Mouse (Mus musculus) hindbrain, embryonic 15.5 days (tissue): Measurements from ENCODE around the gene Pdzd2. TPM values are rescaled to one million over a fixed set of nuclear protein-coding genes. Genes with fewer than 3 reads are reported as not detected.

Experiments used
- ATAC-seq: fragments of 200-750 bp; cut with Nextera tagmentation; 2 replicates; pipeline ENCODE4 v1.8.0; 2017; ENCODE audit warnings: low read depth, moderate number of reproducible peaks, moderate TSS enrichment; ENCODE audit not compliant: low FRiP score
- H3K27ac ChIP-seq: fragments of 300-500 bp; sonication (generic); replicated peaks from 2 replicates; pipeline ENCODE4 v1.5.1; 2015; ENCODE audit warnings: mild to moderate bottlenecking, inconsistent platforms
- H3K27me3 ChIP-seq: fragments of 300-500 bp; sonication (generic); 2 replicates; pipeline ENCODE4 v1.6.1; 2015; ENCODE audit warnings: control low read depth, inconsistent platforms
- H3K36me3 ChIP-seq: fragments of 300-500 bp; sonication (generic); 2 replicates; pipeline ENCODE4 v1.6.1; 2015; ENCODE audit warnings: control low read depth, inconsistent platforms
- H3K4me1 ChIP-seq: fragments of 300-500 bp; sonication (generic); replicated peaks from 2 replicates; pipeline ENCODE4 v1.6.1; 2015; ENCODE audit warnings: control low read depth, inconsistent platforms
- H3K4me2 ChIP-seq: fragments of 300-500 bp; sonication (generic); 2 replicates; pipeline ENCODE4 v1.6.1; 2015; ENCODE audit warnings: moderate library complexity, mild to moderate bottlenecking, inconsistent platforms
- H3K4me3 ChIP-seq: fragments of 300-500 bp; sonication (generic); 2 replicates; pipeline ENCODE4 v1.5.1; 2015; ENCODE audit warnings: mild to moderate bottlenecking, inconsistent platforms
- H3K9ac ChIP-seq: fragments of 300-500 bp; sonication (generic); 2 replicates; pipeline ENCODE4 v1.6.1; 2015; ENCODE audit warnings: inconsistent platforms
- H3K9me3 ChIP-seq: fragments of 300-500 bp; sonication (generic); 2 replicates; pipeline ENCODE4 v1.6.1; 2016; ENCODE audit warnings: control low read depth, inconsistent platforms
- WGBS: fragments of 180-500 bp; shearing (Covaris S2); methylation state at CpG from one replicate; pipeline ENCODE4 v1.1.7; 2015; 5-methylcytosine and 5-hydroxymethylcytosine counted together
- polyA plus RNA-seq: library from polyadenylated mRNA; unstranded; fragments of >200 nt; fragmentation: Nextera tagmentation; extraction: Ambion mirVana; gene quantifications from 2 replicates; pipeline ENCODE4 v1.2.1, GENCODE M21; 2015

Pdzd2 gene
- polyA plus RNA-seq, 1 experiment from 2014 or later = 16.9 TPM

DNA sequence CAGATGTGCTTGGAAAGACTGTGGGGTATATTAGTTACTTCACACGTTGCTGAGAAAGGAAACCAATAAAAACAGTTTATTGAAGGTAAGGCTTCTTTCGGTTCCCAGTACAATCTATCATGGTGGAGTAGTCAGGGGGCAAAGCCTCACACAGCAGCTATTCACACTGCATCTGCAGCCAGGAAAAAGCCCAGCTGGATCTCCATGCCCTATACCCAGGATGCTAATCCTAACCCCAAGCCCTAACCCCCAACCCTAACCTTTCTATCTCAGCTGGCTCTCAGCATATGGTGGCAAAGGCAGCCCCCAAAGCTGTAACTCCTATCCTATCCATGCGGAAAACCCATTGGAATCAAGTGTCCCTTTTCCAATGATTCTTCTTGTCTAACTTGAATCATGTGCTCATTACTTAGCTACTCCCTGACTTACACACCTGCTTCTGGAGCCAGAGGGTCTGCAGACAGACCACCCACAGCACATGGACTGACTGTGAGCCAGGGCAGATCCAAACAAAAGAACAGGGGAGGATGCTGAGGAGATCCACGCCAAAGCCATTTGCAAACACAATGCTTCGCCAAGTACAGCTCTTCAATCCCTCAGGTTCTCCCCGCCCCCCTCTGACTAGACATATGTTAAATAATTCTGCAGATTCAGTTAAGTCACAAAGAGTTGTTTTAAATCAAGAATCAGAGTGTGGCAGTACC lies 83.6 kb downstream of the Pdzd2 start:
- no peak overlapping the region for H3K27ac ChIP-seq
- no peak overlapping the region for H3K4me2 ChIP-seq
- no peak for ATAC-seq
- H3K36me3 ChIP-seq = no peaks in the 10 kb centered on the region
- H3K27me3 ChIP-seq = no peaks in the 10 kb centered on the region
- no peak overlapping the region for H3K9ac ChIP-seq
- 80% methylated on average over 6 of the region's 6 CpGs for WGBS
- no peak overlapping the region for H3K4me3 ChIP-seq
- H3K4me1 ChIP-seq = no peaks in the 10 kb centered on the region
- H3K9me3 ChIP-seq = no peaks in the 10 kb centered on the region

DNA sequence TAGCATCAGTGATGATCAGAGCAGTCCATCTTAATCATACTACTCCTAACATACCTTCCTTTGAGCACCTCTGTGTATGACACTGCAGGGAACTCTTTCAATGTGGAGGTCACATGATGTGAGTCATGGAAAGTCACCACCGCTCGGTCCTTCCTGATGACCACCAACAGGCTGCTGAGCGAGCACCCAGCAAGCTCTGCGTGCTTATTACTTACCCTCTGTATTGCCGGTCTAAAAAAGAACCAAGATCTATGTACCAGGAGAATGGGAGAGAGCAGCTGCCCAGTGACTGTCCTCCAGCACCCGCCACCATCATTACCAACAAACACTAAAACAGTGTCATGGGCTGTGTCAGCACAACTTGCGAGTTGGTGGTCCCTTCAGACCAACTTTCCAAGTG lies 84.4 kb downstream of the Pdzd2 start:
- H3K27ac ChIP-seq = no peak overlapping the region
- no peak overlapping the region for H3K4me3 ChIP-seq
- no peaks in the 10 kb centered on the region for H3K36me3 ChIP-seq
- no peaks in the 10 kb centered on the region for H3K9me3 ChIP-seq
- no peaks in the 10 kb centered on the region for H3K4me1 ChIP-seq
- no peak overlapping the region for H3K9ac ChIP-seq
- WGBS = 97% methylated on average over 7 of the region's 7 CpGs
- H3K27me3 ChIP-seq = no peaks in the 10 kb centered on the region
- ATAC-seq = no peak
- no peak overlapping the region for H3K4me2 ChIP-seq

DNA sequence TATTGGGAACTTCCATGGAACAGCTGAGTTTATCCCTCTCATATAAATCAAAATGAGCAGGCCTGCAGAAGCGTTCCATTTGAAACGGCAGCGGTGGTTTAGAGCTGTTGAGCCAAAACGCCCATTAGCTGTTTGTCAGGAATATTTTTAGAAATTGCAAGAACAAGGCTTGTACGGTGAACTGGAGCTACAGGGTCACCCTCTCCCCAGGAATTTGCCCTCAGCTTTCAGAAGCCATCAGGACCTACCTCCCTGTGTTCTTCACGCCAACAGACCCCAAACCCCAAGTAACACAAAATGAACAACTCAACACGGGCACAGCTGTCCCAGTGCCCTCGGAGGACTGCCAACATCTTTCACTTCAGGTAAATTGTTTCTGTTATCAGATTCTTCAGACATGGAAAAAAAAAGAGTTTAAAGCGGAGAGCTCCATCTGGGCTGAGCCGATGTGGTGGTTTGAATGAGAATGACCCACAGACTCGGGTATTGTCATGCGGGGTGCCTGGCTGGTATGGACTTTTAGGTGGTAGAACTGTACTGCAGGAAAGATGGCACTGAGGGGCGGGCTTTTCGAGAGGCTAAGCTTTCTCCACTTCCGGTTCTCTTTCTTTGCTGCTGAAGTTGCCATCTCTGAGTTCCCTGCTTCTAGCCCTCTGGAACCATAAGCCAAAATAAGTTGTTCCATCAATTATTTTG lies 87.2 kb downstream of the Pdzd2 start:
- Histone ChIP-seq H3K36me3 (no peaks in the 10 kb centered on the region), H3K9ac (no peak overlapping the region), H3K4me1 (no peaks in the 10 kb centered on the region), H3K27ac (no peak overlapping the region), H3K9me3 (no peaks in the 10 kb centered on the region), H3K4me3 (no peak overlapping the region), H3K4me2 (no peak overlapping the region), H3K27me3 (no peaks in the 10 kb centered on the region)
- ATAC-seq = no peak
- 65% methylated on average over 15 of the region's 15 CpGs for WGBS

DNA sequence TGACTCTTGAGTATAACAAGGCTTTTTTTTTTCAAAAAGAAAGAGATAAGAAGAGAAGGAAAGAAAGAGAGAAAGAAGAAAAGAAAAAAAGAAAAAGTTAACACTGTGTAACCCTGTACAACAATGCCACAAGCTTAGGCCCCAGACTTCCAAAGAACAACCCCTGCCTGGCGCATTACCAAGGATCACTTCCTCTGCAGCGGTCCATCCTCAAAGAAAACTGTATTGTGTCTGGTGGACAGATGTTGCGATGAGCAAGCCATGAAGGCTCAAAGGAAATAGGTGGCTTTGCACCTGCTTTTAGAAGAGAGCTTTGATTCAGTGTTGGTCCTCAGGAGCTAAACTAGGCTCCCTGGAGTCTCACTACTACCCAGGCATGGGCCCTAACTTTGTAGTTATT lies 89.5 kb downstream of the Pdzd2 start:
- Histone ChIP-seq H3K27me3 (no peaks in the 10 kb centered on the region), H3K4me3 (no peak overlapping the region), H3K4me1 (no peaks in the 10 kb centered on the region), H3K4me2 (no peak overlapping the region), H3K27ac (no peak overlapping the region), H3K36me3 (no peaks in the 10 kb centered on the region), H3K9ac (no peak overlapping the region), H3K9me3 (no peaks in the 10 kb centered on the region)
- no peak for ATAC-seq
- WGBS = 90% methylated on average over 3 of the region's 3 CpGs

- Histone ChIP-seq H3K36me3 (no peaks in the 10 kb centered on the region), H3K9ac (no peak overlapping the region), H3K4me3 (no peak overlapping the region), H3K4me1 (no peaks in the 10 kb centered on the region), H3K9me3 (no peaks in the 10 kb centered on the region), H3K27ac (no peak overlapping the region), H3K27me3 (no peaks in the 10 kb centered on the region), H3K4me2 (no peak overlapping the region)
- 86% methylated on average over 3 of the region's 3 CpGs for WGBS
- ATAC-seq = no peak
Measured at GRCm38 (mm10) chr15:12649674-12650073, 90.0 kb downstream of the Pdzd2 start.

GRCm38 (mm10) chr15:12649131-12649530 lies 90.6 kb downstream of the Pdzd2 start:
- no peak overlapping the region for H3K4me2 ChIP-seq
- 85% methylated on average over 2 of the region's 2 CpGs for WGBS
- no peaks in the 10 kb centered on the region for H3K9me3 ChIP-seq
- H3K9ac ChIP-seq = no peak overlapping the region
- no peak overlapping the region for H3K4me3 ChIP-seq
- no peaks in the 10 kb centered on the region for H3K36me3 ChIP-seq
- H3K27ac ChIP-seq = no peak overlapping the region
- no peaks in the 10 kb centered on the region for H3K4me1 ChIP-seq
- ATAC-seq = no peak
- H3K27me3 ChIP-seq = no peaks in the 10 kb centered on the region

GRCm38 (mm10) chr15:12640755-12641154 lies 99.0 kb downstream of the Pdzd2 start:
- Histone ChIP-seq H3K4me3 (no peak overlapping the region), H3K9ac (no peak overlapping the region), H3K36me3 (no peaks in the 10 kb centered on the region), H3K4me1 (no peaks in the 10 kb centered on the region), H3K27ac (no peak overlapping the region), H3K9me3 (no peaks in the 10 kb centered on the region), H3K27me3 (no peaks in the 10 kb centered on the region), H3K4me2 (no peak overlapping the region)
- WGBS = 79% methylated on average over 7 of the region's 7 CpGs
- no peak for ATAC-seq

- no peak overlapping the region for H3K4me2 ChIP-seq
- no peak overlapping the region for H3K4me3 ChIP-seq
- H3K4me1 ChIP-seq = no peaks in the 10 kb centered on the region
- H3K27ac ChIP-seq = no peak overlapping the region
- H3K9ac ChIP-seq = no peak overlapping the region
- H3K27me3 ChIP-seq = no peaks in the 10 kb centered on the region
- WGBS = 90% methylated on average over 3 of the region's 3 CpGs
- no peaks in the 10 kb centered on the region for H3K36me3 ChIP-seq
- H3K9me3 ChIP-seq = no peaks in the 10 kb centered on the region
- no peak for ATAC-seq
Measured at GRCm38 (mm10) chr15:12639776-12640175, 99.9 kb downstream of the Pdzd2 start.

GRCm38 (mm10) chr15:12639181-12639580 lies 100.5 kb downstream of the Pdzd2 start:
- no peak overlapping the region for H3K4me2 ChIP-seq
- no peaks in the 10 kb centered on the region for H3K27me3 ChIP-seq
- ATAC-seq = no peak
- no peak overlapping the region for H3K9ac ChIP-seq
- H3K4me3 ChIP-seq = no peak overlapping the region
- no peaks in the 10 kb centered on the region for H3K4me1 ChIP-seq
- H3K27ac ChIP-seq = no peak overlapping the region
- WGBS = 89% methylated on average over 8 of the region's 8 CpGs
- no peaks in the 10 kb centered on the region for H3K9me3 ChIP-seq
- H3K36me3 ChIP-seq = no peaks in the 10 kb centered on the region

- H3K4me1 ChIP-seq = no peaks in the 10 kb centered on the region
- ATAC-seq = no peak
- no peaks in the 10 kb centered on the region for H3K36me3 ChIP-seq
- H3K9ac ChIP-seq = no peak overlapping the region
- no peak overlapping the region for H3K27ac ChIP-seq
- WGBS = 86% methylated on average over 14 of the region's 14 CpGs
- no peaks in the 10 kb centered on the region for H3K9me3 ChIP-seq
- no peak overlapping the region for H3K4me2 ChIP-seq
- H3K27me3 ChIP-seq = no peaks in the 10 kb centered on the region
- H3K4me3 ChIP-seq = no peak overlapping the region
Measured at GRCm38 (mm10) chr15:12638370-12639030, 101.2 kb downstream of the Pdzd2 start.

DNA sequence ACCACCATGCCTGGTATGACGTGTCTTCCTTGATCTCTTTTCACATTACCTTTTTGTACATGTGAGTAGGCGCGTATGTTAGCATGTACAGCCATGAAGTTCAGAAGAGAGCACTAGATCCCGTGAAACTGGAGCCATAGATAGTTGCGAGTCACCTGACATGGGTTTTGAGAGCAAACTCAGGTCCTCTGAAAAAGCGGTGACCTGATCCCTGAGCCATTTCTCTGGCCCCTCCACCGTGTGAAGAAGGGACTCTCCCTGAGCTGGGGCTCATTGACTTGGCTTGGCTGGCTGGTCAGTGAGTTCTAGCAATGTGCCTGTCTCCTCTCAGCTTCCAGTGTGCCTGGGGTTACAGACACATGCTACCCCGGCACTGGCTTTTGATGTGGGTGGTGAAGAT lies 102.2 kb downstream of the Pdzd2 start:
- Histone ChIP-seq H3K4me3 (no peak overlapping the region), H3K36me3 (no peaks in the 10 kb centered on the region), H3K9ac (no peak overlapping the region), H3K27me3 (no peaks in the 10 kb centered on the region), H3K4me2 (no peak overlapping the region), H3K4me1 (no peaks in the 10 kb centered on the region), H3K9me3 (no peaks in the 10 kb centered on the region), H3K27ac (no peak overlapping the region)
- WGBS = 96% methylated on average over 8 of the region's 8 CpGs
- no peak for ATAC-seq

DNA sequence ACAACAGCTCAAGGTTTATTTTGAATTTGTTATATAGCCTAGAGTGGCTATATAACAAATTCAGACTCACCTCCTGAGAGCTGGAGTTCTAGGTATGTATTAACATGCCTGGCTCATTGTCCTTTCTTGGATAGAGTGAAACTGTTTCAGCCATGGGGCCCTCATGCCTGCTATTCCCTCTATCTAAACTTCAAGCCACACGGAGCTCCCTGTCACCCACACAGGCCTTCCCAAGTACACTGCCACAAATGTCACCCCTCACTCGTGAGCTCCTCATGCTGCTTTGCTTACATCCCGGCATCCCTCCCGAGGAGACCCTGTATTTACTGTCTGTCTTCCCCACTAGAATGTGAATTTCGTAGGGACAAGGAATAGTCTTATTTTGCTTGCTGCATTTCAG lies 103.3 kb downstream of the Pdzd2 start:
- no peak overlapping the region for H3K4me3 ChIP-seq
- no peak for ATAC-seq
- peaks cover 2% of the 10 kb centered on the region; the same call in 1 of the 2 replicates for H3K4me1 ChIP-seq
- H3K36me3 ChIP-seq = no peaks in the 10 kb centered on the region
- no peaks in the 10 kb centered on the region for H3K9me3 ChIP-seq
- no peak overlapping the region for H3K9ac ChIP-seq
- H3K27me3 ChIP-seq = no peaks in the 10 kb centered on the region
- no peak overlapping the region for H3K27ac ChIP-seq
- WGBS = 87% methylated on average over 5 of the region's 5 CpGs
- no peak overlapping the region for H3K4me2 ChIP-seq
